Mouse (Mus musculus) c-Kit-positive CD71-positive TER-119-negative erythroid progenitor cells, embryonic 14.5 days (primary cell): Measurements from ENCODE around the gene Apol10a.
"Not testable (repeated sequence)": the region's sequence is repeated elsewhere in the genome, so short reads cannot be mapped to it uniquely, and the experiment has no call there.

ENCODE experiments used
- DNase-seq: peaks from one replicate; pipeline ENCODE4 v3.0.0-alpha.2; 2013; ENCODE audit warnings: low read depth

Apol10a gene

GRCm38 (mm10) chr15:77476693-77477092 lies at the start of gene Apol10a:
TSS of gene Apol10a (plus strand) at chr15:77477047.
- not testable (repeated sequence) for DNase-seq

- DNase-seq, result not testable (repeated sequence)
Observed at GRCm38 (mm10) chr15:77428690-77429448, 48.0 kb upstream of the Apol10a start.

GRCm38 (mm10) chr15:77444746-77445145 lies 32.1 kb upstream of the Apol10a start:
- DNase-seq, result not testable (repeated sequence)

- not testable (repeated sequence) for DNase-seq
Observed at GRCm38 (mm10) chr15:77445668-77446067, 31.2 kb upstream of the Apol10a start.

- DNase-seq, result not testable (repeated sequence)
Observed at GRCm38 (mm10) chr15:77447392-77447791, 29.5 kb upstream of the Apol10a start, which contains the start of gene Apol7b. TSS of gene Apol7b (minus strand) at chr15:77447492.

GRCm38 (mm10) chr15:77449927-77450326 lies 26.9 kb upstream of the Apol10a start:
- not testable (repeated sequence) for DNase-seq

- DNase-seq, result not testable (repeated sequence)
Observed at GRCm38 (mm10) chr15:77474699-77475390, 2.0 kb upstream of the Apol10a start.

- DNase-seq, result no peak
Observed at GRCm38 (mm10) chr15:77482140-77482794, 5.4 kb downstream of the Apol10a start.

- not testable (repeated sequence) for DNase-seq
Observed at GRCm38 (mm10) chr15:77493181-77493580, 16.3 kb downstream of the Apol10a start.

- not testable (repeated sequence) for DNase-seq
Observed at GRCm38 (mm10) chr15:77494694-77495093, 17.8 kb downstream of the Apol10a start.

- not testable (repeated sequence) for DNase-seq
Observed at GRCm38 (mm10) chr15:77507966-77508365, 31.1 kb downstream of the Apol10a start, which contains the start of gene Apol11a. TSS of gene Apol11a (plus strand) at chr15:77508271.

GRCm38 (mm10) chr15:77520596-77520995 lies 43.7 kb downstream of the Apol10a start:
- DNase-seq, result not testable (repeated sequence)

- not testable (repeated sequence) for DNase-seq
Observed at GRCm38 (mm10) chr15:77523186-77523843, 46.5 kb downstream of the Apol10a start.

- DNase-seq, result no peak
Observed at GRCm38 (mm10) chr15:77533216-77533615, 56.4 kb downstream of the Apol10a start, which contains the start of gene Apol7c. TSS of gene Apol7c (minus strand) at chr15:77533316.

- not testable (repeated sequence) for DNase-seq
Observed at GRCm38 (mm10) chr15:77539221-77539620, 62.4 kb downstream of the Apol10a start.
